Mouse (Mus musculus) cerebellum, adult 2 months (tissue): ENCODE data around the gene Ism2.

Experiments
- CTCF ChIP-seq: fragments of 200-500 bp; IDR thresholded peaks from 2 replicates; pipeline ENCODE4 v1.5.1; 2011; ENCODE audit warnings: low read depth, mild to moderate bottlenecking, control low read depth, low read length, moderate library complexity, borderline replicate concordance; ENCODE audit not compliant: insufficient read depth
- POLR2A ChIP-seq: fragments of 200-500 bp; IDR thresholded peaks from 2 replicates; pipeline ENCODE4 v1.6.1; 2011; ENCODE audit warnings: low read length, control low read depth, borderline replicate concordance; ENCODE audit not compliant: insufficient read depth

DNA sequence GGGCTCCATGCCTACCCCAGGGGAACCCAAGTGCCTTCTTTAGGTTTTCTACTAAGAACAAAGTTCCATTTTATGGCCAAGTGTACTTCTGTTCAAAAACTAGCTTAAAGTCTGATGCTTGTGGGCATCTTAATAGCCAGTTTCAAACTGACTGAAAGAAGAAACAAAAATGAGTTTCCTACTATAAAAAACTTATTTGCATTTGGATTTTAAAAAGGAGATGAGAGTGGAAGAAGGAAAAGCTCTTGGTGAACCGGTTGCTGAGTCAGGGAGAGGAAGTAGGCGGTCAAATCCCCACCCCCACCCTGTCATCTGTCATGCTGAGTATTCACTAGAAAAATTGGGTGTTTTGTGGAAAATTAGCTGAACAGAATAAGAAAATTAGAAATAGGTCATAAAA is 30.7 kb upstream of the Ism2 start:
- TF ChIP-seq CTCF (no peak), POLR2A (no peak)
